Mouse (Mus musculus) heart, postnatal 25 days (tissue): ENCODE measurements at regions not wholly inside any gene's neighbourhood (a gene's known extent, or its start where the extent isn't known, plus 50 kb on each side); places are given as distances from the start of the nearest gene placed in this dataset. TPM values are rescaled to one million over a fixed set of nuclear protein-coding genes. Genes with fewer than 3 reads are reported as not detected.

ENCODE experiments used
- microRNA-seq: library from miRNA; unstranded; fragments of <30 nt; microRNA quantifications from one replicate; pipeline ENCODE4 v1.2.0, GENCODE M21; 2022

Small RNA genes in the stretch of these regions (microRNA-seq; reads per million reads assigned to microRNA genes)
- gene Mir21c: not detected
